Mouse (Mus musculus) midbrain, embryonic 15.5 days (tissue): ENCODE data around the gene Axdnd1. TPM values are rescaled to one million over a fixed set of nuclear protein-coding genes. Genes with fewer than 3 reads are reported as not detected.

Experiments
- ATAC-seq: fragments of 200-750 bp; cut with Nextera tagmentation; replicated peaks from 2 replicates; pipeline ENCODE4 v1.8.0; 2017; ENCODE audit warnings: moderate TSS enrichment
- H3K27ac ChIP-seq: fragments of 300-500 bp; sonication (generic); 2 replicates; pipeline ENCODE4 v1.5.1; 2015; ENCODE audit warnings: mild to moderate bottlenecking, inconsistent platforms
- H3K27me3 ChIP-seq: fragments of 300-500 bp; sonication (generic); replicated peaks from 2 replicates; pipeline ENCODE4 v1.6.1; 2015; ENCODE audit warnings: inconsistent platforms
- H3K36me3 ChIP-seq: fragments of 300-500 bp; sonication (generic); replicated peaks from 2 replicates; pipeline ENCODE4 v1.6.1; 2015; ENCODE audit warnings: inconsistent platforms
- H3K4me1 ChIP-seq: fragments of 300-500 bp; sonication (generic); 2 replicates; pipeline ENCODE4 v1.6.1; 2015; ENCODE audit warnings: inconsistent platforms
- H3K4me2 ChIP-seq: fragments of 300-500 bp; sonication (generic); 2 replicates; pipeline ENCODE4 v1.6.1; 2015; ENCODE audit warnings: inconsistent platforms, mild to moderate bottlenecking, moderate library complexity
- H3K4me3 ChIP-seq: fragments of 300-500 bp; sonication (generic); 2 replicates; pipeline ENCODE4 v1.5.1; 2015; ENCODE audit warnings: mild to moderate bottlenecking, inconsistent platforms
- H3K9ac ChIP-seq: fragments of 300-500 bp; sonication (generic); 2 replicates; pipeline ENCODE4 v1.6.1; 2015; ENCODE audit warnings: mild to moderate bottlenecking, inconsistent platforms
- H3K9me3 ChIP-seq: fragments of 300-500 bp; sonication (generic); 2 replicates; pipeline ENCODE4 v1.6.1; 2016; ENCODE audit warnings: inconsistent platforms
- WGBS: fragments of 180-500 bp; shearing (Covaris S2); methylation state at CpG from one replicate; pipeline ENCODE4 v1.1.7; 2015; ENCODE audit warnings: mixed read lengths; 5-methylcytosine and 5-hydroxymethylcytosine counted together
- polyA plus RNA-seq: library from polyadenylated mRNA; unstranded; fragments of >200 nt; fragmentation: Nextera tagmentation; extraction: Ambion mirVana; gene quantifications from 2 replicates; pipeline ENCODE4 v1.2.1, GENCODE M21; 2015

Axdnd1 gene
- polyA plus RNA-seq, 1 experiment from 2014 or later = 0.12 TPM

GRCm38 (mm10) chr1:156386232-156386631 is 34.7 kb downstream of the Axdnd1 start:
- Histone ChIP-seq H3K36me3 (no peaks in the 10 kb centered on the region), H3K27ac (no peak overlapping the region), H3K4me3 (no peak overlapping the region), H3K9ac (no peak overlapping the region), H3K4me1 (no peaks in the 10 kb centered on the region), H3K9me3 (no peaks in the 10 kb centered on the region), H3K4me2 (no peak overlapping the region), H3K27me3 (no peaks in the 10 kb centered on the region)
- no peak for ATAC-seq
- WGBS = 86% methylated on average over 4 of the region's 4 CpGs

DNA sequence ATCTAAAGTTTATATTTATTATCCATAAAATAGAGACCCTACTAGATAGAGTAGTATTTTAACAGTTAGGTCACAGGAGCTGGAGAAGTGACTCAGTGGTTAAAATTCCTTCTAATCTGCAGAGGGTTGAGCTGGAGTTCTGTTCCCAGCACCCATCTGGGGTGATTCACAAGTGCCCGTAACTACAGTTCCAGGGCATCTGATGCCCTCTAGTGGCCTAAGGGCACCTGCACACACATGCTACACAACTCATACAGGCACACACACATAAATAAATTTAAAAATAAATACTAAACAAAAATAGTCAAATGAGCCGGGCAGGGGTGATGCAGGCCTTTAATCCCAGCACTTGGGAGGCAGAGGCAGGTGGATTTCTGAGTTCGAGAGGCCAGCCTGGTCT is 39.7 kb downstream of the Axdnd1 start:
- Histone ChIP-seq H3K36me3 (no peaks in the 10 kb centered on the region), H3K27me3 (no peaks in the 10 kb centered on the region), H3K4me1 (no peaks in the 10 kb centered on the region), H3K4me3 (no peak overlapping the region), H3K27ac (no peak overlapping the region), H3K9ac (no peak overlapping the region), H3K4me2 (no peak overlapping the region), H3K9me3 (no peaks in the 10 kb centered on the region)
- WGBS = 94% methylated on average over 3 of the region's 3 CpGs
- ATAC-seq = no peak

GRCm38 (mm10) chr1:156365740-156366139 is 55.2 kb downstream of the Axdnd1 start, which contains the start of gene Gm2000:
Gm2000 (plus strand) TSS chr1:156366040.
- WGBS = 90% methylated on average over 8 of the region's 8 CpGs
- H3K4me2 ChIP-seq = no peak within 1 kb of the TSS
- no peak for ATAC-seq
- H3K4me1 ChIP-seq = no peaks in the 10 kb centered on the region
- H3K27ac ChIP-seq = no peak within 1 kb of the TSS
- no peaks in the 10 kb centered on the region for H3K36me3 ChIP-seq
- no peak within 1 kb of the TSS for H3K4me3 ChIP-seq
- H3K27me3 ChIP-seq = no peaks in the 10 kb centered on the region
- no peaks in the 10 kb centered on the region for H3K9me3 ChIP-seq
- no peak within 1 kb of the TSS for H3K9ac ChIP-seq

DNA sequence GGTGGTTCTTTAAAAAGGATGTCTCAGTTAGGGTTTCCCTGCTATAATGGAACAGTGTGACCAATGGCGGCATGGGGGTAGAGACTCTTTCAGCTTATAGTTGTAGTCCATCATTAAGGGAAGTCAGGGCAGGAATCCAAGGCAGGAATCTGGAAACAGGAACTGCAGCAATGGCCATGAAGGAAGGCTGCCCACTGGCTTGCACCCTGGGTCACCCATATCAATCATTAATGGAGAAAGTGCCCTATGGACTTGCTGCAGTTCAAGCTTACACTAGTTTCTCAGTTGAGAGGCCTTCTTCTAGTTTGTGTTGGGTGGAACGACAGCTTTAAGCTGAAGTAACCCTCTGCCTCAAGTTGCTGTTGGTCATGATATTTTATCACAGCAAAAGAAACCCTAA is 68.5 kb downstream of the Axdnd1 start:
- 91% methylated on average over 2 of the region's 2 CpGs for WGBS
- Histone ChIP-seq H3K4me3 (no peak overlapping the region), H3K4me1 (no peaks in the 10 kb centered on the region), H3K36me3 (no peaks in the 10 kb centered on the region), H3K27me3 (no peaks in the 10 kb centered on the region), H3K9ac (no peak overlapping the region), H3K9me3 (no peaks in the 10 kb centered on the region), H3K27ac (no peak overlapping the region), H3K4me2 (no peak overlapping the region)
- ATAC-seq = no peak

- no peaks in the 10 kb centered on the region for H3K36me3 ChIP-seq
- H3K9ac ChIP-seq = no peak overlapping the region
- no peaks in the 10 kb centered on the region for H3K9me3 ChIP-seq
- 89% methylated on average over 4 of the region's 4 CpGs for WGBS
- H3K27me3 ChIP-seq = no peaks in the 10 kb centered on the region
- H3K4me3 ChIP-seq = no peak overlapping the region
- no peak overlapping the region for H3K4me2 ChIP-seq
- no peak for ATAC-seq
- H3K4me1 ChIP-seq = no peaks in the 10 kb centered on the region
- no peak overlapping the region for H3K27ac ChIP-seq
These were observed 70.5 kb downstream of the Axdnd1 start for GRCm38 (mm10) chr1:156350441-156350840.

DNA sequence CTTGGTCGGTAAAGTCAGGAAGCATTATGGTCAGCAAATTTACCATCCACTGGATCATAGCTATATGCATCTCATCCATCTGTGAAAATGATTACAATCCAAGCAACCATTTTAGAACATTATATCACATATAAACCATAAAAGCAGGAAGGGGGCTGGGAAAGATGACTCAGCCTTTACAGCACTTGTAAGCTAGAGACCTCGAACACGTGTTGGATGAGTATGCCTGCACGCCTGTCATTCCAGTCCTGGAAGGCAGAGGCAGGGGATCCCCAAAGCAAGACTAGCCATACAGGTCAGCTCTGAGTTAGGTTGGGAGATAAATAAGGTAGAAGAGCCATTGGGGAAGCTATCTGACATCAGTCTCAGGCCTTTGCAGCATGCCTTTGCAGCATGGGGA is 71.9 kb downstream of the Axdnd1 start:
- H3K4me2 ChIP-seq = no peak overlapping the region
- no peak overlapping the region for H3K9ac ChIP-seq
- no peaks in the 10 kb centered on the region for H3K4me1 ChIP-seq
- no peak for ATAC-seq
- no peaks in the 10 kb centered on the region for H3K36me3 ChIP-seq
- 77% methylated on average over 4 of the region's 4 CpGs for WGBS
- H3K9me3 ChIP-seq = no peaks in the 10 kb centered on the region
- H3K27me3 ChIP-seq = no peaks in the 10 kb centered on the region
- no peak overlapping the region for H3K27ac ChIP-seq
- H3K4me3 ChIP-seq = no peak overlapping the region

GRCm38 (mm10) chr1:156345633-156346032 is 75.3 kb downstream of the Axdnd1 start:
- Histone ChIP-seq H3K4me1 (no peaks in the 10 kb centered on the region), H3K27me3 (no peaks in the 10 kb centered on the region), H3K9me3 (no peaks in the 10 kb centered on the region), H3K4me2 (no peak overlapping the region), H3K27ac (no peak overlapping the region), H3K36me3 (no peaks in the 10 kb centered on the region), H3K4me3 (no peak overlapping the region), H3K9ac (no peak overlapping the region)
- 94% methylated on average over 4 of the region's 4 CpGs for WGBS
- ATAC-seq = no peak

DNA sequence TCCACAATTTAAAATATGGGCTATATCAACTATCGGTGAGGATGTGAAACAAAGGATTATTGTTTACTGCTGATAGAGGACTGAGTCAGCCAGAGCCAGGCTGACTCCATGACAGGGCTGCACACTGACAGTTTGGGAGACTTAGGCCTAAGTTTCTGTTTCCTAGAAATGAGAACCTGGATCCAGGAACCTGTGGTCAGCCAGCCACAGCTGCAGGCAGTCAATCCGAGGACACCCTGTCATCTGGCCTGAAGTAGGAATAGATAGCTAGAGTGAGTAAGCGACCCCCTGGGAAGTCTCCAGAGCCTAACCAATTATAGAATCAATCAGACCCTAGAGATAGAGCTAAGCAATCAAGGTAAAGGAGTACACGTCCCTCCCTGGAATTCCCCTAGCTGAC is 76.5 kb downstream of the Axdnd1 start:
- ATAC-seq = no peak
- 79% methylated on average over 4 of the region's 4 CpGs for WGBS
- H3K36me3 ChIP-seq = no peaks in the 10 kb centered on the region

GRCm38 (mm10) chr1:156340847-156341246 is 80.1 kb downstream of the Axdnd1 start:
- no peak overlapping the region for H3K4me3 ChIP-seq
- no peaks in the 10 kb centered on the region for H3K9me3 ChIP-seq
- 83% methylated on average over 4 of the region's 4 CpGs for WGBS
- no peaks in the 10 kb centered on the region for H3K27me3 ChIP-seq
- no peaks in the 10 kb centered on the region for H3K4me1 ChIP-seq
- H3K4me2 ChIP-seq = no peak overlapping the region
- no peak overlapping the region for H3K9ac ChIP-seq
- no peak for ATAC-seq
- H3K27ac ChIP-seq = no peak overlapping the region
- no peaks in the 10 kb centered on the region for H3K36me3 ChIP-seq

More for the DNA sequence above, 76.5 kb downstream of the Axdnd1 start:
- Histone ChIP-seq H3K27ac (no peak overlapping the region), H3K4me3 (no peak overlapping the region), H3K9me3 (no peaks in the 10 kb centered on the region), H3K4me2 (no peak overlapping the region), H3K4me1 (no peaks in the 10 kb centered on the region), H3K27me3 (no peaks in the 10 kb centered on the region), H3K9ac (no peak overlapping the region)

DNA sequence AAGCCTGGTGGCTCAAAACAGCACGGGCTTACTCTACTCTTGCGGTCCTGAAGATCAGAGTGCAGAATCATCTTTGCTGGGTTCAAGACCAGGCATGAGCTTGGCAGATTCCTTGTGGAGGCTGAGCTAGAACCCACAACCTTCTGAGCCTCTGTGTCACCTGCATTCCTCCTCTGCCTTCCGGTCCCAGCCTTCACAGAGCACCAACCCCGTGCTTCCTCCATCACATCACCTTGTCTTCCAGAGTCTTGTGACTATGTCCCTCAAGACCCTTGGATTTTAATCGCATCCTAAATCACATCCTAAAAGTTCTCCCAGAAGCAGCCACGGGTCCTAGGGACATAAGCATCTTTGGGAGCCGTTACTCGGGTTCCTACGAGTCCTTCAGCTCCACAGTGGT is 97.8 kb downstream of the Axdnd1 start:
- no peak for ATAC-seq
- Histone ChIP-seq H3K27ac (no peak overlapping the region), H3K36me3 (no peaks in the 10 kb centered on the region), H3K27me3 (no peaks in the 10 kb centered on the region), H3K4me2 (no peak overlapping the region), H3K9me3 (no peaks in the 10 kb centered on the region), H3K4me3 (no peak overlapping the region), H3K4me1 (no peaks in the 10 kb centered on the region), H3K9ac (no peak overlapping the region)
- 89% methylated on average over 9 of the region's 9 CpGs for WGBS

DNA sequence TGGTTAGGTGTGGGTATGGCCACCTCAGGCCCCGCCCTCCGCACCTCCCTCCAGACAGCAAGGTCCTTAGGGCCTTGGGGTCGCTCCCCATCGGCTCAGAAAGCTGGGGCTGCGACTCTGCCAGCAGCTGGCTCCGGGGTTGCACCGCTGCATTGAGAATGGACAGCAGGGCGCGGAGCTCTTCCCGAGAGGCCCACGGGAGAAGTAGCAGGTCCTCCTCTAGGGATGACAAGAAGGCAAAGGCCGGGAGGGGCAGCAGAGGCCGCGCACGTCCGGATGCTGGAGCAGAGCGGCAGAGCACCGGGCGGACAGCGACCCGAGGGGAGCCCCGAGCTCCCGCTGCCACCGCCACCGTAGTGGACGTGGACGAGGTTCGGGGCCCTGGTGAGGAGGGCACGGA is 110.3 kb downstream of the Axdnd1 start, which contains the start of gene Nphs2:
Gene Nphs2 (plus strand): TSS at position 98 of the 400 bp plus-strand sequence.
- 5% methylated on average over 29 of the region's 29 CpGs for WGBS
- Histone ChIP-seq H3K9ac (no peak within 1 kb of the TSS), H3K4me2 (peak within 1 kb of the TSS; percentile 40), H3K27ac (no peak within 1 kb of the TSS), H3K4me3 (peak within 1 kb of the TSS; percentile 22), H3K36me3 (no peaks in the 10 kb centered on the region), H3K9me3 (no peaks in the 10 kb centered on the region), H3K27me3 (peaks cover 27% of the 10 kb centered on the region), H3K4me1 (peaks cover 5% of the 10 kb centered on the region; the same call in 1 of the 2 replicates)
- ATAC-seq = no peak

DNA sequence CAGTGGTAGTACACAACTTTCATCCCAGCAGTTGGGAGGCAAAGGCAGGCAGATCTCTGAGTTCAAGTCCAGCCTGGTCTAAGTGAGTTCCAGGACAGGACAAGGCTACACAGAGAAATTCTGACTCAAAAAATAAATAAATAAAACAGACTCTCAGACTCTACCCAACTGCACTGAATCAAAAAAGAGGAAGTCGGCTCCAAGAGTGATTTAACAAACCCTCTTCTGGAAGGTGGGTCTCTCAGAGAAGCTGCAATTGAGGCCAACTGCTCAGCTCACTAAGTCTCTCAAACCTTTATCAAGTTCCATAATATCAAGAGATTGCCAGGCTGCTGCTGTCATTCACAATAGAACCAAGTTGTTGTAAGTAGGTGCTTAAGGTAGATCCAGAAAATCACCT is 112.4 kb downstream of the Axdnd1 start:
- ATAC-seq = no peak
- peaks cover 9% of the 10 kb centered on the region for H3K4me1 ChIP-seq
- peaks cover 44% of the 10 kb centered on the region for H3K27me3 ChIP-seq
- 70% methylated on average over 1 of the region's 1 CpGs for WGBS
- H3K9me3 ChIP-seq = no peaks in the 10 kb centered on the region
- H3K36me3 ChIP-seq = no peaks in the 10 kb centered on the region
- no peak overlapping the region for H3K4me3 ChIP-seq
- no peak overlapping the region for H3K27ac ChIP-seq
- H3K4me2 ChIP-seq = no peak overlapping the region
- H3K9ac ChIP-seq = no peak overlapping the region

DNA sequence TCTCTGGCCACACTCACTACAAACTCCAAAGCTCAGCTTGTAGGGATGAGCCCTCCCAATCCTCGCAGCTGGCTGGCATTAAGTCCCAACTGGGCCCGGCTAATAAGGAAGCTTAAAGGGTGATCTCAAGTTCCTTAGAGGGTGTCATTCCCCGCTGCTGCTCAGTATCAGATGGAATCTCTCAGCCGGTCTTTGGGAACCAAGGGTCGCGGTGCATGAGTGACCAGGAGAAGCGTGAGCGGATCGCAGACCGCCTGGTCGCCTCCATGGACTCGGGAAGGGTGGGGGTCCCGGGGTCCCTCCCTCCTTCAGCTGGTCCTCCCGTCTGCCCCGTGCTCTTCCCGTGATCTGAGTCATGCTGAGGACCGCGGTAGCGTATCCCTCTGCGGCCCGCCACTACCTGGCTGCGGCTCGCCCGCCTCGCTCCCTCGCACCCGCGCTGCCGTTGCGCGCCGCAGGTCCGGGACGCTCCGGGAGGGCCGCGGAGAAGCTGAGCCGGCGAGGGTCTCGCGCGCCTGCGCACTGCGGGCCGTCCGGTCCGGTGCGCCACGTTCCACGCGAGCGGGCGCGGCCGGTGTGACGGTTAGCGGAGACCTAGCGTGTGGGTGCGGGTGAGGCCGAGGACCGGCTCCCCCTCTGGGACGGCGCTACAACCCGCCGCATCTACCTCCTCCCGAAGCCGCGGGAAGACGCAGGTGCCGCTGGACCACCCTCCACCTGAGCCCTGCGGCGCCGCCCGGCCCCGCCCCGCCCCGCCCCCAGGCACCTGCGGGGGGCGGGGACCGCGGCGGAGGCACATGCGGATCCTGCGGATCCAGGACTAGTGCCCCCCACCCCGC is 117.8 kb downstream of the Axdnd1 start, which contains the start of gene Tdrd5:
Gene Tdrd5 (minus strand): TSS at position 754 of the 839 bp plus-strand sequence.
- Histone ChIP-seq H3K27me3 (peaks cover 34% of the 10 kb centered on the region), H3K36me3 (no peaks in the 10 kb centered on the region), H3K4me1 (peaks cover 5% of the 10 kb centered on the region; the same call in 1 of the 2 replicates), H3K4me3 (peak within 1 kb of the TSS; percentile 81), H3K27ac (no peak within 1 kb of the TSS), H3K9me3 (no peaks in the 10 kb centered on the region), H3K4me2 (peak within 1 kb of the TSS; percentile 98), H3K9ac (peak within 1 kb of the TSS; percentile 64)
- ATAC-seq = peak; percentile 89
- under 1% methylated on average over 85 of the region's 85 CpGs for WGBS
